Mouse (Mus musculus) small intestine, adult 2 months (tissue): Measurements from ENCODE around the gene Acly. TPM values are rescaled to one million over a fixed set of nuclear protein-coding genes. Genes with fewer than 3 reads are reported as not detected.

ENCODE experiments used
- H3K27ac ChIP-seq: fragments of 200-500 bp; 2 replicates; pipeline ENCODE4 v1.5.1; 2012; ENCODE audit warnings: low read depth, low read length, control low read depth, inconsistent platforms; ENCODE audit not compliant: insufficient read depth
- H3K27me3 ChIP-seq: fragments of 200-500 bp; 2 replicates; pipeline ENCODE4 v1.6.1; 2012; ENCODE audit warnings: mild to moderate bottlenecking, moderate library complexity, low read length, inconsistent platforms; ENCODE audit not compliant: control insufficient read depth, insufficient read depth
- H3K36me3 ChIP-seq: fragments of 200-500 bp; 2 replicates; pipeline ENCODE4 v1.6.1; 2012; ENCODE audit warnings: mild to moderate bottlenecking, low read length, control low read depth, inconsistent platforms; ENCODE audit not compliant: control insufficient read depth, insufficient read depth
- H3K4me1 ChIP-seq: fragments of 200-500 bp; 2 replicates; pipeline ENCODE4 v1.6.1; 2012; ENCODE audit warnings: low read length, inconsistent platforms, mixed read lengths; ENCODE audit not compliant: control insufficient read depth, insufficient read depth, insufficient read length
- H3K4me3 ChIP-seq: fragments of 200-500 bp; 2 replicates; pipeline ENCODE4 v1.5.1; 2012; ENCODE audit warnings: low read depth, mild to moderate bottlenecking, control low read depth, inconsistent platforms, low read length, moderate library complexity
- CTCF ChIP-seq: fragments of 200-500 bp; IDR thresholded peaks from 2 replicates; pipeline ENCODE4 v1.5.1; 2012; ENCODE audit warnings: low read depth, mild to moderate bottlenecking, control low read depth, inconsistent platforms, low read length, moderate library complexity, mixed read lengths; ENCODE audit not compliant: insufficient replicate concordance, insufficient read length; ENCODE audit errors: extremely low read depth
- POLR2A ChIP-seq: fragments of 200-500 bp; IDR thresholded peaks from 2 replicates; pipeline ENCODE4 v1.6.1; 2012; ENCODE audit warnings: low read depth, mild to moderate bottlenecking, control low read depth, inconsistent platforms, low read length, moderate library complexity
- WGBS: fragments of 180-500 bp; shearing (Covaris S2); methylation state at CpG from one replicate; pipeline ENCODE4 v1.1.7; 2018; 5-methylcytosine and 5-hydroxymethylcytosine counted together
- polyA plus RNA-seq: library from polyadenylated mRNA; depleted of rRNA; stranded (reverse); fragments of >200 nt; gene quantifications from 2 replicates; pipeline ENCODE4 v1.2.3, GENCODE M21; 2012

Gene Acly
- polyA plus RNA-seq, 1 experiment = 21.7 TPM

DNA sequence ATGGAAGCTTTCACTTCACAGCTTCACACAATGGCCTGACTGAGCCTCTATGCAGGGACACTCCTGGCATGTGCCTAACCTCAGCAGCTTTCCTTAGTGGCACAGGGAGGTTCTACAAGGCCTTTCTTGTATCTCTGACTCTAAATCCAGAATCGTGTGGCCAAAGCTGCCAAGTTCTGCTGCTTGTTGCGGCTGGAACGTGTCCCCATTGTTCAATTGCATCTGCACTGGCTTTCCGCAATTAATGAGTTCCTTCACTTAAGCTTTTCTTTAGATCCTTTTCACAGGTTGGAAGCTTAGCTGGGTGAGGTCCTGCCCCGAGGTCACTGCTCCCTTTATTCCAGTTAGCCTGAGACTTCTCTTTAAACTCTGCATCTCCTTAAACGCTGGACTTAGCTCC is 6.1 kb upstream of the Acly start:
- no peak overlapping the region for H3K4me3 ChIP-seq
- no peaks in the 10 kb centered on the region for H3K36me3 ChIP-seq
- H3K27me3 ChIP-seq = no peaks in the 10 kb centered on the region
- no peaks in the 10 kb centered on the region for H3K4me1 ChIP-seq
- H3K27ac ChIP-seq = no peak overlapping the region
- 91% methylated on average over 6 of the region's 6 CpGs for WGBS
- no peak for TF ChIP-seq POLR2A
- no peak for TF ChIP-seq CTCF

DNA sequence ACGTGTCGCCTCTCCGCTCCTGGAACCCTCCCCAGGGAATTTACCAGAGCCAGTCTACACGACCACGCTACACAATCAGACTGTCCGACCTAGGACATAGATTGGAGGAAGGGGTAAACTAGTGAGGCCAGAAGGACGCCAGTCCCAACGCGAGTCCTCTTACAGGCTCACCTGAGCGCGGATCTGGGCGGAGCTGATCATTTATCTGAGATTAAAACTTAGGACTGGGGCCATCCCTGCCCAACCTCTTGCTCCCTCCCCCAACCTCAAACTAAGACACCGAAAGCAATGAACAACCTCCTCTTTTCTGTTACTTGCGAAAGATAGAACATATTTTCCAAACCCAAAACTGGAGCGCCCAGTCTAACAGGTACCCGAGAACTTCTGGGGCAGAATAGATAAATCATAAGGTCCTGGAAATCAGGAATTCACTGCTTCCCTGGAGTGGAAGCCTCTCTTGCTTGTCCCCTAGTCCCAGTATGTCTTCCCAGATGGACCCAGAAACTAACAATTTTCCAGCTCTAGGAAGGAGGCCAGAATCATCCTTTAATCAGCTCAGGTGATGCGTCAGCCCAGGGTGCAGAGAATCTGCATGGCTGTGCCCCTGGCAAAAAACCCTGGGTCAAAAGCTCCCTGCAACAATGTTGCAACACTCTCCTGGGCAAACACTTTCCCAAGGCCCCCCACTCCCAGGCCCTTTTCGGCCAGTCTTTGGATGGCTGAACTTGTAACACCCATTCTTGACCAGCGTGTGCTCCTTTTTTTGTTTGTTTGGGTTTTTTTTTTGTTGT is 770 bp upstream of the Acly start:
- WGBS = 23% methylated on average over 19 of the region's 19 CpGs
- H3K4me1 ChIP-seq = peaks cover 12% of the 10 kb centered on the region
- peaks cover 2% of the 10 kb centered on the region for H3K36me3 ChIP-seq
- TF ChIP-seq CTCF = no peak
- TF ChIP-seq POLR2A = no peak
- H3K27ac ChIP-seq = peak overlapping the region; percentile 48
- peak overlapping the region; percentile 70 for H3K4me3 ChIP-seq
- H3K27me3 ChIP-seq = no peaks in the 10 kb centered on the region

DNA sequence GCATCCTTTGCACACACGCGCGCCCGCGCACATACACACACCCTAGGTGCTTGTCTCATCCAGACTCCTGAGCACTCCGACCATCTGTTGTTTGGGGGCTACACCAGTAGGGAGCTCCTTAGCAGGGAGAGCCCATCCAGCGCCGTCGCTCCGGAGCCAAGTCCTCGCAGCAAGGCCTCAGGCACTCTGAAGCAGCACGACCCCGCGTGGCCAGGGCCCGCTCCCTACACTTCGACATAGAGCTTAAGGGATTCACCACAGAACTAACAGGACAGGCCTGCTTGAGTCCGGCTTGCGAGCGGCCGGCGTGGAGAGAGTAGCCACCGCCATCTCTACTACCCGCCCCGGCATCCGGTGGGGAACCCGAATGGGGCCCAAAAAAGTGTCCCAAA is 738 bp downstream of the Acly start:
- Histone ChIP-seq H3K4me1 (peaks cover 12% of the 10 kb centered on the region), H3K4me3 (peak overlapping the region; percentile 70), H3K36me3 (peaks cover 17% of the 10 kb centered on the region), H3K27ac (peak overlapping the region; percentile 39; the same call in 1 of the 2 replicates), H3K27me3 (no peaks in the 10 kb centered on the region)
- WGBS = under 1% methylated on average over 26 of the region's 26 CpGs
- TF ChIP-seq POLR2A = no peak
- TF ChIP-seq CTCF = no peak

DNA sequence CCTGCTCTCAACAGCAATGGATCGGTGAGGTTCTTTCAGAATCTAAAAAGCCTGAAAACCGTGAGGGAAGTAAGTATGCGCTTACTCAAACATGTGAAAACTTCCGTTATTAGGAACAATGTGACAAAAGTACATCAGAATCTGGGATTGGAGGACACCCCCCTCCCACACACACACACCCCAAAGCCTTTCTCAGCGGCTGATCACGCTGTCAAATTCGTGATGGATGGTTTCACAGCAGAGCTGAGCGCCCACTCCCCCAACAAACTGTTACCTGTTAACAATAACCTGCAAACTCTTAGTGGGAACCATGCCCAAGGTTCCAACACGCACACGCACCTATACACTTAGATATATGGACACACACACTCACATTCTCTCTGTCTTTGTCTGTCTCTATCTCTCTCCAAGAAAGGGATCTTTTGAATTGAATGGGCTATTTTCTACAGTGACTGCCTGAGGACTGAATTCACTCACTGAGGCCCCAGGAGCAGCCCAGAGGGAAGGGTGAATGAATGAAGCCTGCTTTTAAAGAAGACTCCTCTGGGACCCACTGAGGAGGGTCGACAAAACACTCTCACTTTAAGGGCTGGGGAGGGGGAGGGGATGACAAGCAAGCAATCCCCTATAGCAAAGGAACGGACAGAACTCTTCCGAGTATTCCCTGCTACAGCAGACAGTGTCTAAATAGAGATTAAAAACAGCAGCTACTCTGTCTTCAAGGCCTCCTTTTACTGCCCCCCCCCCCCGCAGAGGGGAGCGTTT is 1.6 kb downstream of the Acly start:
- no peak for TF ChIP-seq CTCF
- no peak for TF ChIP-seq POLR2A

DNA sequence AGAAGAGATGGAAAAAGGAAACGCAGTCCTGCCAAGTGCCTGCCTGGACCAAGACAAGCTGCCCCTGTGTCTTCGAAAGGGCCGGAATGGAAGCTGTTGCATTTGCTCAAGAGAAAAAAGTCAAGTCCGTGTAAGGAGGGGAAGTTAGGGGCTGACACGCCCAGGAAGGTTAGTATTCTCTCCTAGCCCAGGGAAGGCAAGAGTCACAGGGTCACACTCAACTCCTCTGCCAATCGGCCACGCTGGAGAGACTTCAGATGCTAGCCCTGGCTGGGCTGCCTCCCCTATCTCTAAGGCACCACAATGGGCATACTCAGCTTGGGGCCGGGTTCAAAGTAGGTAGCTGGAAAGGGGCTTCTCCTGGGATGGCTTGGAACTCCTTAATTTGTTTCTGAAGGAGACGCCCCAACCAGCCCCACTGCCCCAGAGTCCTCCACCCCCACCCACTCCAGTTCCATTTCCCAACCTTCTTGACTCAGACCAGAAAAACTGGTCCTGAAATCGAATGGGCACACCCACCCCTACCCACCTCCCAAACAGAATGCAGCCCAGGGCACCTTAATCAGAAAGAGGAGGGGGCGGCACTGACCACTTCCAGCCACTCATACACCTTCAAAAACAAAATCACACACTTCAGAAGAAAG is 2.7 kb downstream of the Acly start:
- peaks cover 12% of the 10 kb centered on the region for H3K4me1 ChIP-seq
- no peak overlapping the region for H3K4me3 ChIP-seq
- H3K27ac ChIP-seq = no peak overlapping the region
- TF ChIP-seq POLR2A (no peak), CTCF (no peak)
- 46% methylated on average over 11 of the region's 11 CpGs for WGBS
- H3K36me3 ChIP-seq = peaks cover 36% of the 10 kb centered on the region
- no peaks in the 10 kb centered on the region for H3K27me3 ChIP-seq

More for the DNA sequence above, 1.6 kb downstream of the Acly start:
- WGBS = 49% methylated on average over 15 of the region's 15 CpGs
- H3K4me1 ChIP-seq = peaks cover 12% of the 10 kb centered on the region
- H3K36me3 ChIP-seq = peaks cover 25% of the 10 kb centered on the region
- no peak overlapping the region for H3K27ac ChIP-seq
- H3K27me3 ChIP-seq = no peaks in the 10 kb centered on the region
- peak overlapping the region; percentile 70; the same call in 1 of the 2 replicates for H3K4me3 ChIP-seq

DNA sequence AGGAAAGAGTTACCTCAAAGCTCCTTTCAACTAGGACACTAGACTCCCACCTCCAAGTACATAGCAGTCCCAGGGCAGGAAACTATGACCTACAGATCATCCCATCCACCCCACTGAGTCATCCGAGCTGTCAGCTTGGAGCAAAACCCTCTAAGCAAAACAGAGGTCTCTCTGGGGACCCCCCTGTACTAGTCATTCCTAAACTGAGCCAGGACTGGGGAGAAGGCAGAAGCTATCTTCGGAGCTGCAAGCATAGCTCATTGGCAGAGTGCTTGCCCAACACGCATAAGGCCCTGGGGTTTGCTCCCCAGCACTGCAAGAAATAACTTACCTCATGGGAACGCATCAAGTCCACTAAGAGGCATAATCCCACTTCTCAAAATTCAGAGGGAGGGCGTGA is 3.4 kb downstream of the Acly start:
- H3K4me3 ChIP-seq = no peak overlapping the region
- TF ChIP-seq CTCF (no peak), POLR2A (no peak)
- H3K27ac ChIP-seq = no peak overlapping the region
- H3K27me3 ChIP-seq = no peaks in the 10 kb centered on the region
- WGBS = 85% methylated on average over 5 of the region's 5 CpGs
- peaks cover 43% of the 10 kb centered on the region for H3K36me3 ChIP-seq
- peaks cover 13% of the 10 kb centered on the region for H3K4me1 ChIP-seq
